Mouse (Mus musculus): ENCODE data around the gene Duox1. TPM values are rescaled to one million over a fixed set of nuclear protein-coding genes. Genes with fewer than 3 reads are reported as not detected.
A peak's percentile ranks its signal among the peaks of the same experiment; 100 is the strongest.

Duox1 gene
- polyA plus RNA-seq, 1 experiment, result 0.16 TPM

GRCm38 (mm10) chr2:122368995-122369739 is 53.7 kb downstream of the Duox1 start, which contains the start of gene Shf:
TSS of gene Shf (minus strand) at chr2:122369162.
- Histone ChIP-seq H3K36me3 (ENCODE audit: control insufficient read depth, insufficient read depth, low read length) (no peaks in the 10 kb centered on the region), H3K27ac (ENCODE audit: insufficient read depth, low read depth, low read length) (0 out of 2 replicates have a peak within 1 kb of the TSS, but pooled peaks have one; percentile 17), H3K27me3 (ENCODE audit: control insufficient read depth, insufficient read depth, low read length) (no peaks in the 10 kb centered on the region), H3K4me3 (ENCODE audit: low read depth, low read length) (peak within 1 kb of the TSS; percentile 86), H3K4me1 (ENCODE audit: control insufficient read depth, insufficient read depth, insufficient read length, low read length) (peaks cover 14% of the 10 kb centered on the region)
- under 1% methylated on average over 50 of the region's 54 CpGs for WGBS
- TF ChIP-seq CTCF (IDR thresholded peaks at IDR 0.05; ENCODE audit: extremely low read depth, insufficient read length, insufficient replicate concordance, low read depth, low read length) (no peak), POLR2A (IDR thresholded peaks at IDR 0.05; ENCODE audit: low read depth, low read length) (peak; percentile 87; the same call in 1 of the 2 replicates)

GRCm38 (mm10) chr2:122370101-122370750 is 54.8 kb downstream of the Duox1 start:
- Histone ChIP-seq H3K4me1 (ENCODE audit: control insufficient read depth, insufficient read depth, insufficient read length, low read length) (peaks cover 14% of the 10 kb centered on the region), H3K36me3 (ENCODE audit: control insufficient read depth, insufficient read depth, low read length) (no peaks in the 10 kb centered on the region), H3K27ac (ENCODE audit: insufficient read depth, low read depth, low read length) (no peak overlapping the region), H3K27me3 (ENCODE audit: control insufficient read depth, insufficient read depth, low read length) (no peaks in the 10 kb centered on the region), H3K4me3 (ENCODE audit: low read depth, low read length) (no peak overlapping the region)
- TF ChIP-seq POLR2A (IDR thresholded peaks at IDR 0.05; ENCODE audit: low read depth, low read length), result no peak
- TF ChIP-seq CTCF (IDR thresholded peaks at IDR 0.05; ENCODE audit: extremely low read depth, insufficient read length, insufficient replicate concordance, low read depth, low read length), result no peak
- 67% methylated on average over 10 of the region's 10 CpGs for WGBS

GRCm38 (mm10) chr2:122372067-122372466 is 56.6 kb downstream of the Duox1 start:
- Histone ChIP-seq H3K36me3 (ENCODE audit: control insufficient read depth, insufficient read depth, low read length) (no peaks in the 10 kb centered on the region), H3K27ac (ENCODE audit: insufficient read depth, low read depth, low read length) (no peak overlapping the region), H3K27me3 (ENCODE audit: control insufficient read depth, insufficient read depth, low read length) (no peaks in the 10 kb centered on the region), H3K4me1 (ENCODE audit: control insufficient read depth, insufficient read depth, insufficient read length, low read length) (peaks cover 14% of the 10 kb centered on the region), H3K4me3 (ENCODE audit: low read depth, low read length) (no peak overlapping the region)
- no peak for TF ChIP-seq CTCF (IDR thresholded peaks at IDR 0.05; ENCODE audit: extremely low read depth, insufficient read length, insufficient replicate concordance, low read depth, low read length)
- no peak for TF ChIP-seq POLR2A (IDR thresholded peaks at IDR 0.05; ENCODE audit: low read depth, low read length)
- 80% methylated on average over 3 of the region's 3 CpGs for WGBS

- H3K27me3 ChIP-seq (ENCODE audit: control insufficient read depth, insufficient read depth, low read length), result no peaks in the 10 kb centered on the region
- H3K27ac ChIP-seq (ENCODE audit: insufficient read depth, low read depth, low read length), result no peak overlapping the region
- H3K36me3 ChIP-seq (ENCODE audit: control insufficient read depth, insufficient read depth, low read length), result no peaks in the 10 kb centered on the region
- TF ChIP-seq POLR2A (IDR thresholded peaks at IDR 0.05; ENCODE audit: low read depth, low read length) (no peak), CTCF (IDR thresholded peaks at IDR 0.05; ENCODE audit: extremely low read depth, insufficient read length, insufficient replicate concordance, low read depth, low read length) (no peak)
- H3K4me1 ChIP-seq (ENCODE audit: control insufficient read depth, insufficient read depth, insufficient read length, low read length), result peaks cover 14% of the 10 kb centered on the region
- 82% methylated on average over 1 of the region's 1 CpGs for WGBS
- H3K4me3 ChIP-seq (ENCODE audit: low read depth, low read length), result no peak overlapping the region
Observed at GRCm38 (mm10) chr2:122372541-122372940, 57.1 kb downstream of the Duox1 start.

GRCm38 (mm10) chr2:122374012-122374411 is 58.5 kb downstream of the Duox1 start:
- Histone ChIP-seq H3K27ac (ENCODE audit: insufficient read depth, low read depth, low read length) (no peak overlapping the region), H3K36me3 (ENCODE audit: control insufficient read depth, insufficient read depth, low read length) (no peaks in the 10 kb centered on the region), H3K27me3 (ENCODE audit: control insufficient read depth, insufficient read depth, low read length) (no peaks in the 10 kb centered on the region), H3K4me1 (ENCODE audit: control insufficient read depth, insufficient read depth, insufficient read length, low read length) (peaks cover 8% of the 10 kb centered on the region), H3K4me3 (ENCODE audit: low read depth, low read length) (no peak overlapping the region)
- WGBS, result 78% methylated on average over 5 of the region's 5 CpGs
- TF ChIP-seq POLR2A (IDR thresholded peaks at IDR 0.05; ENCODE audit: low read depth, low read length) (no peak), CTCF (IDR thresholded peaks at IDR 0.05; ENCODE audit: extremely low read depth, insufficient read length, insufficient replicate concordance, low read depth, low read length) (no peak)

GRCm38 (mm10) chr2:122374666-122375331 is 59.3 kb downstream of the Duox1 start:
- H3K27ac ChIP-seq (ENCODE audit: insufficient read depth, low read depth, low read length), result no peak overlapping the region
- H3K4me1 ChIP-seq (ENCODE audit: control insufficient read depth, insufficient read depth, insufficient read length, low read length), result 0 out of 2 replicates have a peak, but pooled peaks cover 2% of the 10 kb centered on the region
- peak overlapping the region; percentile 21; the same call in 1 of the 2 replicates for H3K4me3 ChIP-seq (ENCODE audit: low read depth, low read length)
- TF ChIP-seq CTCF (IDR thresholded peaks at IDR 0.05; ENCODE audit: extremely low read depth, insufficient read length, insufficient replicate concordance, low read depth, low read length) (no peak), POLR2A (IDR thresholded peaks at IDR 0.05; ENCODE audit: low read depth, low read length) (no peak)
- WGBS, result 22% methylated on average over 23 of the region's 23 CpGs
- no peaks in the 10 kb centered on the region for H3K27me3 ChIP-seq (ENCODE audit: control insufficient read depth, insufficient read depth, low read length)
- no peaks in the 10 kb centered on the region for H3K36me3 ChIP-seq (ENCODE audit: control insufficient read depth, insufficient read depth, low read length)

All from small intestine, adult 2 months (tissue).